Mouse (Mus musculus) megakaryocyte, embryonic 14.5 days (primary cell): Measurements from ENCODE around the gene Phlda3. TPM values are rescaled to one million over a fixed set of nuclear protein-coding genes. Genes with fewer than 3 reads are reported as not detected.

Source experiments
- H3K27me3 ChIP-seq: replicated peaks from 2 replicates; pipeline ENCODE3; 2012; ENCODE audit warnings: inconsistent platforms
- H3K36me3 ChIP-seq: replicated peaks from 2 replicates; pipeline ENCODE3; 2012; ENCODE audit warnings: low read length, inconsistent platforms, mixed read lengths
- H3K4me1 ChIP-seq: 2 replicates; pipeline ENCODE4 v1.6.1; 2012; ENCODE audit warnings: inconsistent platforms
- H3K4me3 ChIP-seq: replicated peaks from 2 replicates; pipeline ENCODE3; 2012; ENCODE audit warnings: moderate library complexity, mild to moderate bottlenecking, inconsistent platforms
- H3K9me3 ChIP-seq: 2 replicates; pipeline ENCODE4 v1.6.1; 2012; ENCODE audit warnings: inconsistent platforms
- FLI1 ChIP-seq: IDR thresholded peaks from 2 replicates; pipeline ENCODE4 v1.6.1; 2012; ENCODE audit warnings: low read length, inconsistent platforms, mixed read lengths
- GATA1 ChIP-seq: IDR thresholded peaks from 3 replicates; pipeline ENCODE4 v1.6.1; 2012; ENCODE audit warnings: mixed read lengths, low read length, inconsistent platforms, borderline replicate concordance
- polyA plus RNA-seq: library from polyadenylated mRNA; stranded (reverse); fragments of >175 nt; gene quantifications from 2 replicates; pipeline ENCODE4 v1.2.3, GENCODE M21; 2012; ENCODE audit warnings: low replicate concordance; ENCODE audit not compliant: insufficient read depth

Phlda3 gene
- polyA plus RNA-seq, 1 experiment: 104 TPM

DNA sequence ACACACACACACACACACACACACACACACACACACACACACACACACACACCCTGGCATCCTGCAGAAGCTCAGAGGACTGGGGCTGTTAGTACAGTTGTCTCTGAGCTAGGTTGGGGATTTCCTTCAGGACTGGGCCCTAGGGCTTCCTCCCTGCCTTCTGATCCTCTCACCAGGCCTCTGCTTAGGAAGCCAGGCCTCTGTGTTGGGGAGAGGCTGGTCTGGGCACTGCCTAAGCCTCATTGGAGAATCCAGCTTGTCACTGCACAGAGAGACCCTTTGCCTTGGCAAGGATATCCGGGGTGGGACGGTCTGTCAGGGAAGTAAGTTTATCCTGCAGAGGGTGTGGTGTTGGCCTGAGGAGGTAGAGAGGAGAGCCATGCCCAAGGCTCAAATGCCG lies 35.6 kb upstream of the Phlda3 start:
- Histone ChIP-seq H3K27me3 (no peaks in the 10 kb centered on the region), H3K4me1 (peaks cover 86% of the 10 kb centered on the region), H3K9me3 (no peaks in the 10 kb centered on the region), H3K36me3 (peaks cover 41% of the 10 kb centered on the region), H3K4me3 (peak overlapping the region; percentile 96)
- TF ChIP-seq GATA1 (no peak), FLI1 (no peak)

DNA sequence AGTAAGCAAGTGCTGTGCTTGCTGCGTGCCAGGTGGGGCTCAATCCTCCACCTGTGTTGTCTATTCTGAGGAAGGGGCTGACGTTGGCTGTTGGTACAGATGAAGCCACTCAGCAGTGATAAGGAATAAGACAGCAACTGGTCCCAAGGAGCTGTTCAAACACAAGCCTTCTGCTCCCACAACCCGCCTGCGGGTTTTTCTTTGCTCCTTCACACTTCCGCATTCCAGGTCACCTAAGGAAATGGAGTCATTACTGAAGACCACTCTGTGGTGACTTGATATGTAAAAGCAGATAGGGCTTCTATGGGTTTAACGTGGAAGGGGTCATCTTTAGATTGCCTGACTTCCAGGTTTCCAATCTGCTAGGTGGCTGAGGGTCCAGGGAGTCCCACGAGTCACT lies 34.5 kb upstream of the Phlda3 start:
- peaks cover 91% of the 10 kb centered on the region for H3K4me1 ChIP-seq
- TF ChIP-seq FLI1: no peak
- no peak for TF ChIP-seq GATA1
- H3K36me3 ChIP-seq: peaks cover 52% of the 10 kb centered on the region

DNA sequence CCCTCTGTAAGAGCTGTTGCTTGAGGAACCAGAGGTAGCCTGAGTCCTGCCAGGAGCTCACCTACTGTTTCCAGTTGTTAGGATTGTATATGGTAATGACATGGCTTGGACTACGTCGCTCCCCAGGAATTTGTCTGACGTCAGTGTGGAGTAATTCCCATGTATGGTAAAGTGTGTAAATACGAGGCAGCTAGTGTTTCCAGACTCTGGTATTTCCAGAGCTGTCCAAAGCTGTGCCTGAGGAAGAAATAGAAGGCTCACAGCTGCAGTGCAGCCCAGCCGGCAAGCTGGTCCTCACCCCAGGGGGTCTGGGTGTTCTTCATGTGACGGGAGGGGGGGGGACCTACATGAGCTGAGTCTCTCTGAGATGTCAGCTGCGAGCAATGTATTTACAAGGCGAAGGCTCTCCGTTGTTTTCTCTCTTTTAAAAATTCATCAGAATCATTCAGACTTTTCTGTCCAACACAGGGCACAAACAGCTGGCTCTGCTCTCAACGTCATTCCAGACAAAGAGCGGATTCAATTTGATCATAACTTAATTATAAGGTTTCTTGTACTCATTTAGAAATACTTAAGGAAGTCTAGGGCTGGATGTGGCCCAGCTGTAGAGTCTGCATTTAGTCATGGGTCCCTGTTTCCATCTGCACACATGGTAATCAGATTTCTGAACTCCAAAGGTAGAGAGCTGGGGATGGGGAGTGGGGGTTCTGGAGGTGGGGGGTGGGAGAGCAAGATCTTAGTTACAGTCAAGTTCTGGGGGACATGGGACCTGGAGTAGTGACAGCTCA lies 33.8 kb upstream of the Phlda3 start:
- Histone ChIP-seq H3K27me3 (no peaks in the 10 kb centered on the region), H3K4me1 (peaks cover 94% of the 10 kb centered on the region), H3K36me3 (peaks cover 59% of the 10 kb centered on the region), H3K9me3 (peaks cover 2% of the 10 kb centered on the region; the same call in 1 of the 2 replicates), H3K4me3 (no peak overlapping the region)
- no peak for TF ChIP-seq FLI1
- no peak for TF ChIP-seq GATA1

More for the DNA sequence above, 34.5 kb upstream of the Phlda3 start:
- Histone ChIP-seq H3K27me3 (no peaks in the 10 kb centered on the region), H3K9me3 (no peaks in the 10 kb centered on the region), H3K4me3 (peak overlapping the region; percentile 50)

DNA sequence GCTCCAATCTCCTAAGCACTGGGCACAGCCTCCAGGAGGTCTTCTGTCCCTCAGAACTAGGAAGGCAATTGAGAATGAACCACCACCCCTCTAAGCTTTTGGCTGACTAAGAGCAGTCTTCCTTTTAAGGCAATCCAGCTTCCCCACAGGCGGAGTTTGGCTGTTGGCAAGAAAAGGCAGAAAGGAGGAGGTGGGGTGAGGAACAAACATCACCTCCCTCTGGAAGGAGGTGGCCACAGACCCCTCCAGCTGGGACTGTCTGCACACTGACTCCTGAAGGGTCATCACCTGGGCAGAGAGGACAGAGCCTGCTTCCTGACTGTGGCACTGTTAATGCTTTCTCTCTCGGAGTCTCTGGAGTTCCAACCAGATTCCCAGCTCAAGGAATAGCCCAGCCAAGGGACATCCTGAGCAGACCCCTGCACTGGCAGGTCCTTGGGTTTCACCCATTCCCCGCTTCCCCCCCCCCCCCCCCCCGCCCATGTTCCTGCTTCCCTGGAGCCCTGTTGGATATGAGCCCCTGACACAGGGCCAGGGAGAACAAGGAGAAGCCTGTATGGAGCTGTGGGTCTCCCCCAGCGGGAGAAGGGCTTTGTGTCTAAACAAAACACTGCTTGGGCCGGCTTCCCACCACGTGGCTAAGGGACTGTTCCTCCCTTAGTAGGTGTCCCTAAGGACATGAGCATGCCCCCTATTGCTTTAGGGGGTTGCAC lies 31.5 kb upstream of the Phlda3 start:
- Histone ChIP-seq H3K36me3 (peaks cover 77% of the 10 kb centered on the region), H3K9me3 (peaks cover 2% of the 10 kb centered on the region; the same call in 1 of the 2 replicates), H3K4me3 (peak overlapping the region; percentile 76), H3K4me1 (peaks cover 92% of the 10 kb centered on the region), H3K27me3 (no peaks in the 10 kb centered on the region)
- TF ChIP-seq GATA1: no peak
- TF ChIP-seq FLI1: no peak

DNA sequence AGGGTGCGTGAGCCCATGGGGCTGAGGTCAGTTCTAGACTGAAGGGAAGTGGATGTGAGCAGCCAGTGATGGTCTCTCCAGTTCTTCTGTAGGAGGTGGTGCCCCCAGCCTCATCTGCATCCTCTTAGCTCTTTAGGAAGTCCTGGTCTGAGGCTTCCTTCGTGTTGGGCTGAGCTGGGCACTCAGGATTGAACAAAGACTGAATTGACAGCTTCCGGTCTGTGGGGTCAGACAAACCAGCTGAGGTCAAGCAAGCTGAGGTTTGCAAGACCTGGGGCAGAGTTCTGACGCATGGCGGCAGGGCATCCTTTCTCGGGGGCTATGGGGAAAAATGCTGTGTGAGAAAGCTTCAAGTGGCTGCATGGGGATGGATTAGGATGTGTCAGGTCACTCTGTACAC lies 30.5 kb upstream of the Phlda3 start:
- Histone ChIP-seq H3K27me3 (no peaks in the 10 kb centered on the region), H3K36me3 (peaks cover 84% of the 10 kb centered on the region), H3K4me3 (no peak overlapping the region), H3K9me3 (peaks cover 2% of the 10 kb centered on the region; the same call in 1 of the 2 replicates), H3K4me1 (peaks cover 82% of the 10 kb centered on the region)
- no peak for TF ChIP-seq FLI1
- no peak for TF ChIP-seq GATA1

DNA sequence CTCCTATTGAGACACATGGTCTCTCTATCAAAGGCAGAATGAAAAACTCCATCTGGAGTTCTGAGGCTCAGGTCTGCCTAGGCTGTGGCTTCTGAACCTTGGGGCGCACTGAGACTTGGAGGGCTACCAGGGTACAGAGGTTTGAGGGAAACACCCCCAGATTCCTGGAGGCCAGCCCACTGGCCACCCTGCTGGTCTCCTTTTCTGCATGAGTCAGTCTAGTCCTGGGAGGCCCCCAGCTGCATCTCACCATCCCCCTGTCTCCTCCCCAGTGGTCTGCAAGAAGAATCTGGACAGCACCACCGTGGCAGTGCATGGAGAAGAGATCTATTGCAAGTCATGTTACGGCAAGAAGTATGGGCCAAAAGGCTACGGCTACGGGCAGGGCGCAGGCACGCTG lies 20.9 kb upstream of the Phlda3 start:
- Histone ChIP-seq H3K27me3 (no peaks in the 10 kb centered on the region), H3K4me3 (no peak overlapping the region), H3K9me3 (no peaks in the 10 kb centered on the region), H3K4me1 (peaks cover 52% of the 10 kb centered on the region), H3K36me3 (peaks cover 87% of the 10 kb centered on the region)
- no peak for TF ChIP-seq FLI1
- TF ChIP-seq GATA1: no peak

DNA sequence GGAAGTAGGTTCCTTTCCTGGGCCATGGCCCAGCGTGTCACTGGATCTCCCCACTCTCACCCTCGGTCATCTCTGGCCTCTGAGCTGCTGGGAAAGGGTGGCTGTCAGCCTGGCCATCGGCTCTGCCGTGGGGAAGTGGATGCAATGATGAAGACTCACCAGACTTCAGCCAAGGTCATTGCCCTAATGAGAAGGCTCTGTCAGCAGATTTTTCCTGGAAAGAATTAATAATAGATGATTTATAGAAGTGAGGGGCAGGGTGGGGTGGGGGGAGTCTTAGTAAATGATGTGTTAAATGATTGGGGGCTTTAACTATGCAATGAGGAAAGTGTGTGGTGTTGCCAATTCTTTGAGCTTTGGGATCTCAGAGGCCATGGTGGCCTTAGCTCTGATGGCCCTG lies 19.7 kb upstream of the Phlda3 start:
- Histone ChIP-seq H3K27me3 (no peaks in the 10 kb centered on the region), H3K9me3 (no peaks in the 10 kb centered on the region), H3K4me3 (no peak overlapping the region), H3K36me3 (peaks cover 91% of the 10 kb centered on the region), H3K4me1 (peaks cover 57% of the 10 kb centered on the region)
- no peak for TF ChIP-seq FLI1
- TF ChIP-seq GATA1: no peak

DNA sequence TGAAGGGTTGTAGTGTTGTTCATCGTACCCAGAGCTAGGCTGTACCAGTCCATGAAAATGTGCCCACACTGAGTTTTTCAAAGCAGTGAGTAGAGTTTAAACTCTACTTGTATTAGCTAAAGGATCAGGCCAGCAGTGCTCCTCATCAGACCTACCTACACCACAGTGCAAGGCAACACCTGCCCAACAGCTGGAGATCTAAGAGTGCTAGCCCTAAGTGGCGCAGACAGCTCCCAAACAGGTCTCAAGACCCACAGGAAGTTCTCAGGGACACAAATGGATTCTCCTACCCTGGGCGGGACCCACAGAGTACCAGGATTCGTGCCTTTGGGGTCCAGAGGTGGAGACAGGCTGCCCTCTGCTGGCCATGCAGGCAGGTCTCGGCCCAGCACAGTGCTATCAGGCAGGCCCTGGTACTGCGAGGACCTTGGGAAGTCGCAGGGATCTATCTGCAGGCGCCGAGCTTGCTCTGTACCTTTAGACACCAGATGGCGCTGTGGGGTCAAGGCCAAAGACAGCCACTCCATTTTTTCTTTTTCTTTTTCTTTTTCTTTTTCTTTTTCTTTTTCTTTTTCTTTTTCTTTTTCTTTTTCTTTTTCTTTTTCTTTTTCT lies 13.1 kb upstream of the Phlda3 start:
- peaks cover 50% of the 10 kb centered on the region for H3K36me3 ChIP-seq
- no peak overlapping the region for H3K4me3 ChIP-seq
- no peak for TF ChIP-seq FLI1
- no peak for TF ChIP-seq GATA1
- no peaks in the 10 kb centered on the region for H3K9me3 ChIP-seq
- peaks cover 57% of the 10 kb centered on the region for H3K4me1 ChIP-seq
- H3K27me3 ChIP-seq: no peaks in the 10 kb centered on the region

DNA sequence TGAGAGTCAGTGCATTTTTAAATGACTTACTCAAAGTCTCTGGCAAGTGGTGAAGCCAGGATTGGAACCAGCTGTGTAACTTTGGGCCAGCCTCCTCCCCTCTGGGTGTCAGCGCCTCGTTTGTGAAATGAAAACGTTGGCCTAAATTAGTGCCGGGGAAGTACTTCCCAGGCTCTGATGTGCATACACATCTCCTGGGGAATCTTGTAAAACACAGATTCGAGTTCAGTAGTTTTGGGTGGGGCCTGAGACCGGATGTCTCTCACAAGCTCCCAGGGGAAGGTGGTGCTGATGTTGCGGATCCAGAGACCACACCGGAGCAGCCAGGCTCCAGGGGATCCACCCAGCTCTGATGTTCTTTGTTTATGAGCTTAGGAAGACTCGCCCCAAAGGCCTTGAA lies 10.6 kb upstream of the Phlda3 start:
- Histone ChIP-seq H3K36me3 (peaks cover 26% of the 10 kb centered on the region), H3K4me1 (peaks cover 43% of the 10 kb centered on the region), H3K27me3 (no peaks in the 10 kb centered on the region), H3K4me3 (no peak overlapping the region), H3K9me3 (no peaks in the 10 kb centered on the region)
- no peak for TF ChIP-seq GATA1
- no peak for TF ChIP-seq FLI1

DNA sequence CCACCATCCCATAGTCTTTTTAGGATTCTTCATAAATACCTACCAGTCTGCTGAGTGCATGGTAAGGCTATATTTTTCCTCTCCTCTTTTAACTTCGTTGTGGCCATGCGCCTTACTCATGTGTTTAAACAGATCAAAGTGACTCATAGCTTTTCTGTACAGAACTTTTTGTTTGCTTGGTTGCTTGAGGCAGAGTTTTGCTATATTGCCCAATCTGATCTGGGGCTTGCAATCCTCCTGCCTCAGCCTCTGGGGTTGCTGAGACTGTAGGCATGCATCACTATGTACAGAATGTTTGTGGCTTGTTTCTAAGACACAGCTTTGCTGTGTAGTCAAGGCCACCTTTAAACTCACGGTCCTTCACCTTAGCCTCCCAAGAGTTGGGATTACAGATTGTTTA lies 10.0 kb upstream of the Phlda3 start:
- Histone ChIP-seq H3K36me3 (peaks cover 20% of the 10 kb centered on the region), H3K27me3 (no peaks in the 10 kb centered on the region), H3K4me1 (peaks cover 44% of the 10 kb centered on the region), H3K9me3 (no peaks in the 10 kb centered on the region), H3K4me3 (no peak overlapping the region)
- TF ChIP-seq FLI1 (no peak), GATA1 (no peak)
